Mouse (Mus musculus) liver, adult 2 months (tissue): ENCODE results near the gene Arhgef18.

ENCODE experiments used
- CTCF ChIP-seq: fragments of 200-500 bp; IDR thresholded peaks from 2 replicates; pipeline ENCODE4 v1.5.1; 2011; ENCODE audit warnings: low read depth, low read length, control low read depth
- POLR2A ChIP-seq: fragments of 200-500 bp; IDR thresholded peaks from 2 replicates; pipeline ENCODE4 v1.6.1; 2011; ENCODE audit warnings: low read length, control low read depth; ENCODE audit not compliant: insufficient read depth; ENCODE audit errors: extremely low read depth

GRCm38 (mm10) chr8:3429966-3430365 lies 37.2 kb downstream of the Arhgef18 start:
- no peak for TF ChIP-seq CTCF
- no peak for TF ChIP-seq POLR2A
